Mouse (Mus musculus): ENCODE results near the gene S100a2. TPM values are rescaled to one million over a fixed set of nuclear protein-coding genes. Genes with fewer than 3 reads are reported as not detected.

Gene S100a2
- polyA plus RNA-seq, 1 experiment from 2014 or later = not detected

GRCm38 (mm10) chr3:90599401-90599800, 9.4 kb downstream of the S100a2 start:
- Histone ChIP-seq H3K36me3 (no peaks in the 10 kb centered on the region), H3K4me2 (replicated peaks) (no peak overlapping the region), H3K4me1 (peaks cover 6% of the 10 kb centered on the region), H3K27ac (replicated peaks) (no peak overlapping the region), H3K4me3 (no peak overlapping the region), H3K9me3 (no peaks in the 10 kb centered on the region), H3K27me3 (no peaks in the 10 kb centered on the region), H3K9ac (replicated peaks) (no peak overlapping the region)
- ATAC-seq (replicated peaks) = no peak
- 83% methylated on average over 3 of the region's 3 CpGs for WGBS

GRCm38 (mm10) chr3:90600036-90600435, 10.0 kb downstream of the S100a2 start:
- Histone ChIP-seq H3K9me3 (no peaks in the 10 kb centered on the region), H3K27me3 (no peaks in the 10 kb centered on the region), H3K4me2 (replicated peaks) (no peak overlapping the region), H3K4me3 (no peak overlapping the region), H3K27ac (replicated peaks) (no peak overlapping the region), H3K9ac (replicated peaks) (no peak overlapping the region), H3K4me1 (peaks cover 12% of the 10 kb centered on the region), H3K36me3 (no peaks in the 10 kb centered on the region)
- ATAC-seq (replicated peaks) = no peak
- WGBS = 91% methylated on average over 6 of the region's 6 CpGs

- Histone ChIP-seq H3K36me3 (no peaks in the 10 kb centered on the region), H3K4me1 (peaks cover 12% of the 10 kb centered on the region), H3K4me2 (replicated peaks) (no peak overlapping the region), H3K27ac (replicated peaks) (no peak overlapping the region), H3K9ac (replicated peaks) (no peak overlapping the region), H3K9me3 (no peaks in the 10 kb centered on the region), H3K4me3 (no peak overlapping the region), H3K27me3 (no peaks in the 10 kb centered on the region)
- 81% methylated on average over 8 of the region's 8 CpGs for WGBS
- ATAC-seq (replicated peaks) = no peak
These were observed 10.6 kb downstream of the S100a2 start for GRCm38 (mm10) chr3:90600458-90601195.

- Histone ChIP-seq H3K9me3 (no peaks in the 10 kb centered on the region), H3K27ac (replicated peaks) (no peak within 1 kb of the TSS), H3K4me2 (replicated peaks) (no peak within 1 kb of the TSS), H3K9ac (replicated peaks) (no peak within 1 kb of the TSS), H3K27me3 (no peaks in the 10 kb centered on the region), H3K4me3 (no peak within 1 kb of the TSS), H3K36me3 (no peaks in the 10 kb centered on the region), H3K4me1 (peaks cover 12% of the 10 kb centered on the region)
- WGBS = 85% methylated on average over 11 of the region's 11 CpGs
- ATAC-seq (replicated peaks) = no peak
These were observed 11.6 kb downstream of the S100a2 start, which contains the start of gene Gm42674 for GRCm38 (mm10) chr3:90601486-90602110. Gene Gm42674 (plus strand): TSS chr3:90601904.

- Histone ChIP-seq H3K36me3 (no peaks in the 10 kb centered on the region), H3K27me3 (no peaks in the 10 kb centered on the region), H3K4me3 (no peak within 1 kb of the TSS), H3K27ac (replicated peaks) (peak within 1 kb of the TSS; percentile 41; the same call in 1 of the 2 replicates), H3K4me1 (peaks cover 12% of the 10 kb centered on the region), H3K4me2 (replicated peaks) (no peak within 1 kb of the TSS), H3K9me3 (no peaks in the 10 kb centered on the region), H3K9ac (replicated peaks) (no peak within 1 kb of the TSS)
- WGBS = 65% methylated on average over 3 of the region's 3 CpGs
- peak; percentile 30; the same call in 1 of the 2 replicates for ATAC-seq (replicated peaks)
These were observed 13.6 kb downstream of the S100a2 start, which contains the start of gene S100a4 for GRCm38 (mm10) chr3:90603623-90604022. Gene S100a4 (plus strand): TSS chr3:90603771.

GRCm38 (mm10) chr3:90604416-90604815, 14.4 kb downstream of the S100a2 start:
- H3K27ac ChIP-seq (replicated peaks) = peak overlapping the region; percentile 41; the same call in 1 of the 2 replicates
- no peaks in the 10 kb centered on the region for H3K9me3 ChIP-seq
- no peak overlapping the region for H3K4me3 ChIP-seq
- H3K4me2 ChIP-seq (replicated peaks) = no peak overlapping the region
- no peaks in the 10 kb centered on the region for H3K27me3 ChIP-seq
- H3K36me3 ChIP-seq = no peaks in the 10 kb centered on the region
- ATAC-seq (replicated peaks) = peak; percentile 79
- WGBS = 18% methylated on average over 4 of the region's 4 CpGs
- H3K9ac ChIP-seq (replicated peaks) = no peak overlapping the region
- H3K4me1 ChIP-seq = peaks cover 12% of the 10 kb centered on the region

- H3K36me3 ChIP-seq = no peaks in the 10 kb centered on the region
- 0 out of 2 replicates have a peak, but pooled peaks have one; percentile 1 for ATAC-seq (replicated peaks)
- 81% methylated on average over 3 of the region's 3 CpGs for WGBS
- no peak overlapping the region for H3K4me3 ChIP-seq
- peaks cover 12% of the 10 kb centered on the region for H3K4me1 ChIP-seq
- H3K27me3 ChIP-seq = no peaks in the 10 kb centered on the region
- 0 out of 2 replicates have a peak overlapping the region, but pooled peaks have one; percentile 41 for H3K27ac ChIP-seq (replicated peaks)
- H3K9me3 ChIP-seq = no peaks in the 10 kb centered on the region
- H3K4me2 ChIP-seq (replicated peaks) = no peak overlapping the region
- H3K9ac ChIP-seq (replicated peaks) = no peak overlapping the region
These were observed 15.0 kb downstream of the S100a2 start for GRCm38 (mm10) chr3:90605049-90605448.

GRCm38 (mm10) chr3:90605736-90606135, 15.7 kb downstream of the S100a2 start:
- no peak for ATAC-seq (replicated peaks)
- Histone ChIP-seq H3K27ac (replicated peaks) (no peak overlapping the region), H3K9ac (replicated peaks) (no peak overlapping the region), H3K9me3 (no peaks in the 10 kb centered on the region), H3K27me3 (no peaks in the 10 kb centered on the region), H3K4me3 (no peak overlapping the region), H3K4me1 (peaks cover 12% of the 10 kb centered on the region), H3K36me3 (no peaks in the 10 kb centered on the region), H3K4me2 (replicated peaks) (no peak overlapping the region)
- 97% methylated on average over 2 of the region's 2 CpGs for WGBS

GRCm38 (mm10) chr3:90606185-90606584, 16.1 kb downstream of the S100a2 start:
- H3K4me3 ChIP-seq = no peak overlapping the region
- H3K27me3 ChIP-seq = no peaks in the 10 kb centered on the region
- WGBS = 96% methylated on average over 6 of the region's 6 CpGs
- ATAC-seq (replicated peaks) = no peak
- H3K36me3 ChIP-seq = no peaks in the 10 kb centered on the region
- H3K9ac ChIP-seq (replicated peaks) = no peak overlapping the region
- H3K9me3 ChIP-seq = no peaks in the 10 kb centered on the region
- H3K4me1 ChIP-seq = peaks cover 12% of the 10 kb centered on the region
- no peak overlapping the region for H3K4me2 ChIP-seq (replicated peaks)
- H3K27ac ChIP-seq (replicated peaks) = no peak overlapping the region

- no peaks in the 10 kb centered on the region for H3K9me3 ChIP-seq
- H3K9ac ChIP-seq (replicated peaks) = no peak overlapping the region
- H3K36me3 ChIP-seq = no peaks in the 10 kb centered on the region
- WGBS = 91% methylated on average over 3 of the region's 3 CpGs
- H3K4me1 ChIP-seq = peaks cover 12% of the 10 kb centered on the region
- ATAC-seq (replicated peaks) = no peak
- H3K27me3 ChIP-seq = no peaks in the 10 kb centered on the region
- H3K27ac ChIP-seq (replicated peaks) = no peak overlapping the region
- H3K4me2 ChIP-seq (replicated peaks) = no peak overlapping the region
- H3K4me3 ChIP-seq = no peak overlapping the region
These were observed 17.3 kb downstream of the S100a2 start for GRCm38 (mm10) chr3:90607361-90607760.

GRCm38 (mm10) chr3:90608223-90608622, 18.2 kb downstream of the S100a2 start, which contains the start of gene S100a5:
Gene S100a5 (plus strand): TSS chr3:90608523.
- Histone ChIP-seq H3K27ac (replicated peaks) (no peak within 1 kb of the TSS), H3K9me3 (no peaks in the 10 kb centered on the region), H3K4me1 (peaks cover 17% of the 10 kb centered on the region), H3K4me2 (replicated peaks) (no peak within 1 kb of the TSS), H3K4me3 (no peak within 1 kb of the TSS), H3K27me3 (no peaks in the 10 kb centered on the region), H3K36me3 (no peaks in the 10 kb centered on the region), H3K9ac (replicated peaks) (no peak within 1 kb of the TSS)
- WGBS = 58% methylated on average over 3 of the region's 3 CpGs
- no peak for ATAC-seq (replicated peaks)

GRCm38 (mm10) chr3:90609102-90609501, 19.1 kb downstream of the S100a2 start:
- Histone ChIP-seq H3K9ac (replicated peaks) (no peak overlapping the region), H3K9me3 (no peaks in the 10 kb centered on the region), H3K27me3 (no peaks in the 10 kb centered on the region), H3K4me3 (no peak overlapping the region), H3K4me2 (replicated peaks) (no peak overlapping the region), H3K36me3 (no peaks in the 10 kb centered on the region), H3K27ac (replicated peaks) (no peak overlapping the region), H3K4me1 (peaks cover 14% of the 10 kb centered on the region)
- no peak for ATAC-seq (replicated peaks)

Data from forebrain, embryonic 15.5 days (tissue).